Mouse (Mus musculus): Measurements from ENCODE around the gene Cdk18.
A peak's percentile ranks its signal among the peaks of the same experiment; 100 is the strongest.

The Cdk18 gene

GRCm38 (mm10) chr1:132150171-132150570 lies 10.7 kb upstream of the Cdk18 start:
- no peak for DNase-seq (ENCODE audit: low read depth, low spot score)

DNA sequence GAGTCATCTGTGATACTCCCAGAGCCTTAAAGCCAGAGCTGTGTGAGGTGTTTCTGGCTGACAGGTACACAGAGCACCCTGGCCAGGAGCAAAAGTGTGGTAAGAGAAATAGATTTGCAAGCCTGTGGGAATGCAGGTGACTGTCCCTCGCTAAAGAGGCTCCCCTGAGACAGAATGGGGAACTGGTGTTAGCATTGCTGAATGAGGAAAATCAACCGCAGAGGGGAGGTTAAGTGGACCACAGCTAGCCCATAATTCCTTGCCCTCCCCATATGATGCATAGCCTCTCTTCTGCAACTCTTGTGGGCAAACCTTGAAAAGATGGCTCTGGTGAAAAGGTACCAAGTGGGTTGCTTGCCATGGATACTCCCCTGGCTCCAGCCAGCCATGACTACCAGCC lies 9.9 kb upstream of the Cdk18 start:
- DNase-seq (ENCODE audit: low read depth, low spot score): no peak

DNA sequence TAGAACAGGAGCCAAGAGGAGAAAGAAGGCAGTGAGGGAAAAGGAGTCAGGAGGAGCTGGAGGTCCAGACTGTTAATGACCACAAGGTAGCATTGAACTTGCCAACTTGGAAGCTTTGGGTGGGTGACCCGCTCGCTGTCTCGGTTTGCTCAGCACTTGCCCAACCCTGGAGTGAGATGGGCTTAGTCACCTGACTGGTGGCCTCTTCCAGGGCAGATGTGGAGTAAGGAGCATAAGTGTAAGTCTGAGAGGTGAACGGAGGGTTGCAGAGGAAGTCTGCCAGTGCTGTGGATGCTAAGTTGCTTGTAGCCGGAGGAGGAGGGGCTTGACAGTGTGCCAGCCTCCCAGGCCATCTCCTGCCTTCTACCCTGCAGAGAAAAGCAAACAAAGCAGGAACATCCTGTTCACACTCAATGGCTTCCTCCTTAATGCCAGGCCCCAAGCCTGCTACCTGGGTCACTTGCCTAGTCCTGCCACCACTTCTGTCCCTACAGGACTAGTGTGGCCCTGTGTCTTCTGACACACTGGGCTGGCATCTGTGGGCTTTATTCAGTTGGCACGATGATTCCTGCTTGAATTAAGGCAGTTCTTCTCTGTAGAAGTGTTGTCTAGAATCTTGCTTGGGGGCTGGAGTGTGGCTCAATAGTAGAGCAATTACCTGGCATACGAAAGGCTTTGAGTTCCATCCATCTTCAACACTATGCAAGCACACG lies 6.6 kb upstream of the Cdk18 start:
- DNase-seq (ENCODE audit: low read depth, low spot score): no peak

DNA sequence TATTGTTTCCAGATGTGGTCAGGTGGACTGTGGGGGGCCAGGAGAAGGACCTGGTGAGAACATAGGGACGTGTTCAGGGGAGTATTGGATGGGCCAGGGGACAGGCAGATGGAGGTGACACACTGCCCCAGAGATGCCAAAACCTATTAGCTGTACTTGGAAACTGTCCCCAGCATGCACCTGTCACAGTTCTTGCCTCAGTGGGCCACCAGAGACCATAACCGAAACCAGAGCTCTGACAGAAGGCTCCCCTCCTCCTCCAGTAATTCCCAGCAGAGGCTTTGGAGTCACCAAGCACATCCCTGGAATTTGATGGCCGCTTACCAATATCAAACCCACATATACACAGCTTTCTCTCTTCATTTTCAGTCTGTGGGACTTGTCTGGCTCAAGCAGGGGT lies 5.4 kb upstream of the Cdk18 start:
- no peak for DNase-seq (ENCODE audit: low read depth, low spot score)

- peak; percentile 54 for DNase-seq (ENCODE audit: low read depth, low spot score)
Observed at GRCm38 (mm10) chr1:132144223-132144622, 4.7 kb upstream of the Cdk18 start.

GRCm38 (mm10) chr1:132143730-132144129 lies 4.2 kb upstream of the Cdk18 start:
- no peak for DNase-seq (ENCODE audit: low read depth, low spot score)

GRCm38 (mm10) chr1:132143079-132143478 lies 3.6 kb upstream of the Cdk18 start:
- no peak for DNase-seq (ENCODE audit: low read depth, low spot score)

- DNase-seq (ENCODE audit: low read depth, low spot score): no peak
Observed at GRCm38 (mm10) chr1:132141753-132142152, 2.3 kb upstream of the Cdk18 start.

- no peak for DNase-seq (ENCODE audit: low read depth, low spot score)
Observed at GRCm38 (mm10) chr1:132141166-132141565, 1.7 kb upstream of the Cdk18 start.

DNA sequence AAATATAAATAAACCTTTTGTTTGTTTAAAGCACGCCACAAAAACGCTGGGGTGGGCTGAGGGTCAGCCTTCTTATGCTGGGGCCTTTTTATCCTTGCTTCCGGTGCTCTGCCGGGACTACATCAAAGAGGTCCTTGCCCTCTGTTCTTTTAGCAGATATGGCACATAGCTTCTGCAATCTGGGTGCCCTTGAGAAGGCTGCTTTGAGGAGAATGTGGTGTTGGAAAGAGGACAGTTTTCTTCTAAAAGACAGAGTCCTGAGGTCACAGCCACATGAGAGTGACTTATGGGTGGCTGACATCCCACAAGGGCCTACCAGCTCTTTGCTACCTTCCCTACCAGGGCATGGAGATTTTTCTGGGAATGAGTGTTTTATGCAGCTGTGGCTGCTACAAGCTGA lies 1.1 kb upstream of the Cdk18 start:
- DNase-seq (ENCODE audit: low read depth, low spot score): no peak

- peak; percentile 60 for DNase-seq (ENCODE audit: low read depth, low spot score)
Observed at GRCm38 (mm10) chr1:132140171-132140570, 687 bp upstream of the Cdk18 start.

GRCm38 (mm10) chr1:132138576-132139415 lies 688 bp downstream of the Cdk18 start:
- no peak for DNase-seq (ENCODE audit: low read depth, low spot score)

DNA sequence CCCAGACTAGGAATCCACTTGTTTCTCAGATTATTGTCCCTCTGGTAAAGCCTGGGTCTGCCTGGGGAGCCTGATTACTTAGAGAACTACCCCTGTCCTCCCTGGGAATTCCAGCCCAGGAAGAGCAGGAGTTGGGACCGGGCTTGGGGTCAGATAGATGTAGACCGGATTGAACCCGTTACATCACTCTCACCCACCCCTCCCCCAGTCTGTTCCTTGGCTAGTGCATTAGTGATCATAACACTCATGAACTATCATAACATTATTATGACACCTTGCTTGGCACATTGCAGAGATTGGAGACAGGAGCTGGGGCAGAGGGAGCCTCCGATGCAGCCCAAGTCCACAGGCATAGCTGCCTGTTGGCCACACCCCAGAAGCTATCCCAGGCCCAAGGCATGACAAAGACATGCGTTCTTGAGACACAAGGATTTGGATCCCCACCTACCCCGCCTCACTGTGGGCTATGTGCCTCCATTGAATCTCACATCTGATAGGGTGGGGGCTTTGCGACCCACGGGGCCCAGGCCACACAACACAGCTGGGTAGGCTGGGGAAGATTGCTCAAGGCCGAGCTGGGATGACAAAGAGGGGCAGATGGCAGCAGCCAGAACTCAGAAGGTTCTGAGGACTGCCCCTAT lies 1.4 kb downstream of the Cdk18 start:
- no peak for DNase-seq (ENCODE audit: low read depth, low spot score)

GRCm38 (mm10) chr1:132136847-132137246 lies 2.6 kb downstream of the Cdk18 start:
- DNase-seq (ENCODE audit: low read depth, low spot score): no peak

DNA sequence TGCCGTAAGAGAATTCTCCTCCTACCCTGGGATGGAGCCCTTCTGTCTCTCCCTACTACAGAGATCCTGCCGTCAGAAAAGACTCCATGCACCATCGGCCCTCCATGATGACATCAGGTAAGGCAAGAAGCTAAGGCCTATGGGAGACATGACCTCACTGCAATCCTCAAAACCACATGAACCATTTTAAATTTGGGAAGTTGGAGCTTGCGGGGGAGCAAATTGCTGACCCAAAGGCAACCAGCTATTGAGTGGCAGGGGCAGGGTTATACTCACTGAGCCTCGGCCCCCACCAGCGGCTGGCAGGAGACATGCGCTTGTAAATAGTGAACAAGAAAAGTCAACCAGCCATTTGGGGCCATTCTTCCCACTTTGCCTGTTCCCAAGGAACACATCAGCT lies 3.9 kb downstream of the Cdk18 start:
- no peak for DNase-seq (ENCODE audit: low read depth, low spot score)

GRCm38 (mm10) chr1:132128311-132128710 lies 11.2 kb downstream of the Cdk18 start:
- no peak for DNase-seq (ENCODE audit: low read depth, low spot score)

GRCm38 (mm10) chr1:132125803-132126405 lies 13.6 kb downstream of the Cdk18 start:
- DNase-seq (ENCODE audit: low read depth, low spot score): no peak

- DNase-seq (ENCODE audit: low read depth, low spot score): peak; percentile 66
Observed at GRCm38 (mm10) chr1:132125249-132125648, 14.2 kb downstream of the Cdk18 start.

GRCm38 (mm10) chr1:132123420-132124014 lies 16.0 kb downstream of the Cdk18 start:
- DNase-seq (ENCODE audit: low read depth, low spot score): no peak

DNA sequence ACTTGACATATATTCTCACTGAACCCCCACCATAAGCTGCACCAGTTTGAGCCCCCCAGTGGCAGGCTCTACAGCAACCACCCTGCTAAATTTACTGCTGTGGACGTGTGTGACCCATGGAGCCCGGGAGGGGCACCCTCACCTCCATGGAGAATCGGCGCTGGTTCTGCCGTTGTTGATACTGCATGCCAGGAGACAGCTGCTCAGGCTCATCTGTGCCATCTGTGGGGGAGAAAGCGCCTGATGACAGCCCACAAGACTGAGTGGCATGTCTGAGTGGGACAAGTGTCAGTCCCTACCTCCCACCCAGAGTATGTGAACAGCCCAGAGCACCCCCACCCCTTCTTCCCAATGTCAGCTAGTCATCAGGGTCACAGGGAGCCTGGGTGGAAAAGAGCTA lies 17.6 kb downstream of the Cdk18 start:
- no peak for DNase-seq (ENCODE audit: low read depth, low spot score)

- DNase-seq (ENCODE audit: low read depth, low spot score): peak; percentile 90
Observed at GRCm38 (mm10) chr1:132121236-132121635, 18.2 kb downstream of the Cdk18 start.

GRCm38 (mm10) chr1:132116606-132117005 lies 22.9 kb downstream of the Cdk18 start:
- peak; percentile 73 for DNase-seq (ENCODE audit: low read depth, low spot score)

Measured in mesoderm, embryonic 11.5 days (tissue).